In the genomic region with DNA sequence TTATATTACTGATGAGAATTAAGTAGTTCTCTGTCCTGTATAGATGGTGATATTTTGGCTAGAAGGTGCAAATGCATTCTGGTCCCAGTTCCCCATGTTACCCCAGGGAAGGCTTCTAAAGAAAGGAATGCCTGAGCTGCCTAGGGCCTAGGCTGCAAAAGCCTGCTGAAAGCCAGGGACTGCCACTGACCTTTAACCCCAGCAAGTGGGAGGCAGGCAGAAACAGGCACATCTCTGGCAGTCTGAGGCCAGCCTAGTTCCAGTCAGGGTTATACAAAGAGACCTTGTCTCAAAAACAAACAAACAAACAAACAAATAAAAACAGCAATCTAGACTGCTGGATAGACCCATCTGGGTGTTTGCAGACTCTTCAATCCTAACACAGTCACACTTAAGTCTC, we compare ENCODE assay signal across 38 mouse cellular contexts. TPM values are rescaled to one million over a fixed set of nuclear protein-coding genes. Genes with fewer than 3 reads are reported as not detected.
DNase-seq lines count a peak whose midpoint lies in the region; ATAC-seq lines count a peak whose summit lies in the region.
"Had no signal": no experiment of that assay in that cellular context is flagged by ENCODE, and none has a peak within 500 bp of the region (broad histone marks: within the 10 kb centered on the region; RNA-seq: fewer than 3 reads in every experiment).

No protein-coding gene starts in this region.

- H3K27ac ChIP-seq in intestine, embryonic 16.5 days (ENCODE audit: low read length) = peak overlapping the region; percentile 71; the same call in 1 of the 2 replicates
- H3K27ac ChIP-seq in intestine, embryonic 15.5 days = no peak overlapping the region; the same call in 1 of the 2 replicates
- no peak overlapping the region for H3K27ac ChIP-seq in kidney, embryonic 14.5 days (ENCODE audit: low read depth, low read length)
- H3K27ac ChIP-seq in liver, embryonic 13.5 days = peak overlapping the region; percentile 58
- H3K27ac ChIP-seq: embryonic facial prominence, embryonic 13.5 days; forebrain, embryonic 10.5 days; heart, adult 2 months; heart, embryonic 13.5 days; hindbrain, embryonic 14.5 days; limb, embryonic 10.5 days; limb, embryonic 15.5 days; lung, embryonic 15.5 days; stomach, postnatal 0 days had no signal

- H3K4me2 ChIP-seq in intestine, embryonic 16.5 days (ENCODE audit: low read depth, low read length) = no peak overlapping the region
- H3K4me2 ChIP-seq in intestine, embryonic 15.5 days (replicated peaks) = no peak overlapping the region
- H3K4me2 ChIP-seq in kidney, embryonic 14.5 days (replicated peaks; ENCODE audit: low read depth, low read length) = no peak overlapping the region
- no peak overlapping the region for H3K4me2 ChIP-seq in liver, embryonic 13.5 days
- H3K4me2 ChIP-seq: embryonic facial prominence, embryonic 13.5 days; heart, embryonic 13.5 days; hindbrain, embryonic 14.5 days; limb, embryonic 15.5 days; lung, embryonic 15.5 days; midbrain, embryonic 11.5 days had no signal

- no peak overlapping the region for H3K9ac ChIP-seq in intestine, embryonic 16.5 days (ENCODE audit: low read depth, low read length)
- H3K9ac ChIP-seq in intestine, embryonic 15.5 days = no peak overlapping the region
- no peak overlapping the region for H3K9ac ChIP-seq in kidney, embryonic 14.5 days (ENCODE audit: low read depth, low read length)
- no peak overlapping the region for H3K9ac ChIP-seq in liver, embryonic 13.5 days
- H3K9ac ChIP-seq: embryonic facial prominence, embryonic 13.5 days; forebrain, postnatal 0 days; heart, embryonic 13.5 days; hindbrain, embryonic 14.5 days; limb, embryonic 15.5 days; lung, embryonic 15.5 days had no signal

- H3K36me3 ChIP-seq in intestine, embryonic 16.5 days (ENCODE audit: control insufficient read depth, insufficient read depth, low read length) = no peaks in the 10 kb centered on the region
- H3K36me3 ChIP-seq in intestine, embryonic 15.5 days = no peaks in the 10 kb centered on the region
- H3K36me3 ChIP-seq in kidney, embryonic 14.5 days (ENCODE audit: control insufficient read depth, insufficient read depth, low read length) = no peaks in the 10 kb centered on the region
- peaks cover 13% of the 10 kb centered on the region for H3K36me3 ChIP-seq in liver, embryonic 13.5 days
- H3K36me3 ChIP-seq: embryonic facial prominence, embryonic 13.5 days; forebrain, embryonic 10.5 days; heart, embryonic 13.5 days; limb, embryonic 10.5 days; limb, embryonic 15.5 days; lung, embryonic 15.5 days had no signal

- ATAC-seq in intestine, embryonic 16.5 days = no peak
- no peak for ATAC-seq in intestine, embryonic 15.5 days
- no peak for ATAC-seq in kidney, embryonic 14.5 days (ENCODE audit: low FRiP score, low TSS enrichment)
- ATAC-seq in liver, embryonic 13.5 days (ENCODE audit: low read depth) = no peak
- ATAC-seq: forebrain, postnatal 0 days; midbrain, embryonic 16.5 days had no signal

- no peaks in the 10 kb centered on the region for H3K9me3 ChIP-seq in intestine, embryonic 16.5 days (ENCODE audit: control insufficient read depth, low read length)
- H3K9me3 ChIP-seq in intestine, embryonic 15.5 days = no peaks in the 10 kb centered on the region
- H3K9me3 ChIP-seq in kidney, embryonic 14.5 days (ENCODE audit: control insufficient read depth, low read length) = no peaks in the 10 kb centered on the region
- no peaks in the 10 kb centered on the region for H3K9me3 ChIP-seq in liver, embryonic 13.5 days (replicated peaks)
- H3K9me3 ChIP-seq: embryonic facial prominence, embryonic 13.5 days; forebrain, embryonic 10.5 days; heart, embryonic 13.5 days; limb, embryonic 10.5 days; limb, embryonic 15.5 days; lung, embryonic 15.5 days had no signal

- no peaks in the 10 kb centered on the region for H3K27me3 ChIP-seq in intestine, embryonic 16.5 days (replicated peaks; ENCODE audit: control insufficient read depth, insufficient read depth, low read length)
- H3K27me3 ChIP-seq in intestine, embryonic 15.5 days (replicated peaks) = no peaks in the 10 kb centered on the region
- no peaks in the 10 kb centered on the region for H3K27me3 ChIP-seq in kidney, embryonic 14.5 days (ENCODE audit: control insufficient read depth, insufficient read depth, low read length)
- no peaks in the 10 kb centered on the region for H3K27me3 ChIP-seq in liver, embryonic 13.5 days
- H3K27me3 ChIP-seq: CH12.LX; embryonic facial prominence, embryonic 13.5 days; heart, embryonic 13.5 days; limb, embryonic 15.5 days; lung, embryonic 15.5 days had no signal

- DNase-seq in kidney, adult 9 months = peak; percentile 59
- DNase-seq in liver, embryonic 13.5 days = no peak
- DNase-seq in yolk sac, embryonic 10.5 days (ENCODE audit: low spot score) = peak; percentile 67
- no peak for DNase-seq in MN1 (ENCODE audit: low spot score)
- no peak for DNase-seq in adrenal gland, postnatal 4 days (ENCODE audit: low spot score in 2 of 2)
- DNase-seq: adrenal gland, adult 8-10 months; cerebellum, adult 9-10 months; cerebellum, postnatal 36 days; forebrain, postnatal 0 days; heart, adult 2 months; heart, postnatal 10 days; layer of hippocampus, adult 9-11 months; lung, postnatal 36 days; thymus, adult 18-20 months; thymus, postnatal 25 days had no signal

- H3K4me1 ChIP-seq in intestine, embryonic 16.5 days (ENCODE audit: control insufficient read depth, insufficient read depth, low read length) = peaks cover 16% of the 10 kb centered on the region; the same call in 1 of the 2 replicates
- 0 out of 2 replicates have a peak, but pooled peaks cover 2% of the 10 kb centered on the region for H3K4me1 ChIP-seq in intestine, embryonic 15.5 days (replicated peaks)
- H3K4me1 ChIP-seq in kidney, embryonic 14.5 days (ENCODE audit: control insufficient read depth, insufficient read depth, low read length) = 0 out of 2 replicates have a peak, but pooled peaks cover 4% of the 10 kb centered on the region
- peaks cover 63% of the 10 kb centered on the region for H3K4me1 ChIP-seq in liver, embryonic 13.5 days (replicated peaks)
- H3K4me1 ChIP-seq: limb, embryonic 10.5 days; lung, embryonic 15.5 days had no signal

- H3K4me3 ChIP-seq in intestine, embryonic 16.5 days (ENCODE audit: low read length) = no peak overlapping the region
- H3K4me3 ChIP-seq in intestine, embryonic 15.5 days (replicated peaks) = no peak overlapping the region
- H3K4me3 ChIP-seq in kidney, embryonic 14.5 days (ENCODE audit: low read length) = no peak overlapping the region
- no peak overlapping the region for H3K4me3 ChIP-seq in liver, embryonic 13.5 days (replicated peaks)
- H3K4me3 ChIP-seq: embryonic facial prominence, embryonic 13.5 days; forebrain, embryonic 10.5 days; heart, adult 2 months; heart, embryonic 13.5 days; limb, embryonic 10.5 days; limb, embryonic 15.5 days; lung, embryonic 15.5 days had no signal

RNA-seq across cellular contexts. Expression of a gene that starts 6.2 kb away (rescaled TPM):
- 90.2 and 104 TPM in 2 replicates for polyA plus RNA-seq in intestine, embryonic 16.5 days (2015; fragmentation: Nextera tagmentation; extraction: Ambion mirVana)
- 68.1 and 68.6 TPM in 2 replicates for polyA plus RNA-seq in intestine, embryonic 15.5 days (2015; fragmentation: Nextera tagmentation; extraction: Ambion mirVana)
- 13.6 and 24.0 TPM in 2 replicates for polyA plus RNA-seq in kidney, embryonic 14.5 days (2014; fragmentation: Nextera tagmentation; extraction: Ambion mirVana)
- 146 and 178 TPM in 2 replicates for polyA plus RNA-seq in liver, embryonic 13.5 days (2015; fragmentation: Nextera tagmentation; extraction: Ambion mirVana)
- total RNA-seq in adrenal gland, postnatal 4 days (2021) = 10 to 100 TPM; 61.4 to 77.3 TPM

RNA-seq across cellular contexts. Expression of a gene that starts 54.7 kb away (rescaled TPM):
- polyA plus RNA-seq in intestine, embryonic 16.5 days (2015; fragmentation: Nextera tagmentation; extraction: Ambion mirVana) = not detected in 2 replicates
- polyA plus RNA-seq in intestine, embryonic 15.5 days (2015; fragmentation: Nextera tagmentation; extraction: Ambion mirVana) = not detected in 2 replicates
- polyA plus RNA-seq in kidney, embryonic 14.5 days (2014; fragmentation: Nextera tagmentation; extraction: Ambion mirVana) = not detected in 2 replicates
- not detected in 2 replicates for polyA plus RNA-seq in liver, embryonic 13.5 days (2015; fragmentation: Nextera tagmentation; extraction: Ambion mirVana)
- total RNA-seq in adrenal gland, postnatal 4 days (2021) = not detected
- total RNA-seq: adrenal gland, adult 8-10 months; CH12.LX; forebrain, postnatal 0 days; gastrocnemius, adult 8-10 months; gastrocnemius, postnatal 4 days; heart, adult 2 months; heart, postnatal 10 days; hematopoietic stem cell, adult 5-6 weeks; left cerebral cortex, postnatal 10 days; megakaryocyte, adult 5-6 weeks; neutrophil, adult 5-6 weeks had no signal
- polyA plus RNA-seq: C2C12; embryonic facial prominence, embryonic 13.5 days; forebrain, embryonic 10.5 days; forebrain, postnatal 0 days; heart, adult 2 months; heart, embryonic 13.5 days; hindbrain, embryonic 14.5 days; limb, embryonic 10.5 days; limb, embryonic 15.5 days; lung, embryonic 15.5 days; midbrain, embryonic 11.5 days; midbrain, embryonic 16.5 days; neural tube, embryonic 11.5 days; spleen, adult 2 months; stomach, postnatal 0 days had no signal

RNA-seq across cellular contexts. Expression of a gene that starts 54.7 kb away (rescaled TPM):
- 0.07 TPM in 1 of 2 replicates, not detected in the other for polyA plus RNA-seq in intestine, embryonic 16.5 days (2015; fragmentation: Nextera tagmentation; extraction: Ambion mirVana)
- not detected in 2 replicates for polyA plus RNA-seq in intestine, embryonic 15.5 days (2015; fragmentation: Nextera tagmentation; extraction: Ambion mirVana)
- polyA plus RNA-seq in kidney, embryonic 14.5 days (2014; fragmentation: Nextera tagmentation; extraction: Ambion mirVana) = not detected in 2 replicates
- polyA plus RNA-seq in liver, embryonic 13.5 days (2015; fragmentation: Nextera tagmentation; extraction: Ambion mirVana) = 0.06 TPM in 2 replicates
- total RNA-seq in adrenal gland, postnatal 4 days (2021) = under 1 TPM in 1 of 2 experiments, not detected in 1; 0.45 TPM
- total RNA-seq: CH12.LX; forebrain, postnatal 0 days; gastrocnemius, adult 8-10 months; gastrocnemius, postnatal 4 days; heart, adult 2 months; heart, postnatal 10 days; hematopoietic stem cell, adult 5-6 weeks; megakaryocyte, adult 5-6 weeks; neutrophil, adult 5-6 weeks had no signal
- polyA plus RNA-seq: C2C12; embryonic facial prominence, embryonic 13.5 days; forebrain, embryonic 10.5 days; forebrain, postnatal 0 days; heart, adult 2 months; heart, embryonic 13.5 days; hindbrain, embryonic 14.5 days; limb, embryonic 10.5 days; limb, embryonic 15.5 days; lung, embryonic 15.5 days; midbrain, embryonic 11.5 days; midbrain, embryonic 16.5 days; neural tube, embryonic 11.5 days; stomach, postnatal 0 days had no signal

RNA-seq across cellular contexts. Expression of a gene that starts 57.5 kb away (rescaled TPM):
- polyA plus RNA-seq in intestine, embryonic 16.5 days (2015; fragmentation: Nextera tagmentation; extraction: Ambion mirVana) = 0.06 and 0.07 TPM in 2 replicates
- polyA plus RNA-seq in intestine, embryonic 15.5 days (2015; fragmentation: Nextera tagmentation; extraction: Ambion mirVana) = 0.08 TPM in 1 of 2 replicates, not detected in the other
- 0.05 TPM in 1 of 2 replicates, not detected in the other for polyA plus RNA-seq in kidney, embryonic 14.5 days (2014; fragmentation: Nextera tagmentation; extraction: Ambion mirVana)
- not detected in 2 replicates for polyA plus RNA-seq in liver, embryonic 13.5 days (2015; fragmentation: Nextera tagmentation; extraction: Ambion mirVana)
- total RNA-seq in adrenal gland, postnatal 4 days (2021) = under 1 TPM; 0.08 to 0.17 TPM
- total RNA-seq: adrenal gland, adult 8-10 months; CH12.LX; hematopoietic stem cell, adult 5-6 weeks; megakaryocyte, adult 5-6 weeks; neutrophil, adult 5-6 weeks had no signal
- polyA plus RNA-seq: forebrain, embryonic 10.5 days; forebrain, postnatal 0 days; hindbrain, embryonic 14.5 days; limb, embryonic 10.5 days had no signal

RNA-seq across cellular contexts. Expression of a gene that starts 58.0 kb away (rescaled TPM):
- polyA plus RNA-seq in intestine, embryonic 16.5 days (2015; fragmentation: Nextera tagmentation; extraction: Ambion mirVana) = 0.16 and 0.24 TPM in 2 replicates
- 0.14 and 0.25 TPM in 2 replicates for polyA plus RNA-seq in intestine, embryonic 15.5 days (2015; fragmentation: Nextera tagmentation; extraction: Ambion mirVana)
- polyA plus RNA-seq in kidney, embryonic 14.5 days (2014; fragmentation: Nextera tagmentation; extraction: Ambion mirVana) = 0.22 TPM in 1 of 2 replicates, not detected in the other
- not detected in 2 replicates for polyA plus RNA-seq in liver, embryonic 13.5 days (2015; fragmentation: Nextera tagmentation; extraction: Ambion mirVana)
- total RNA-seq in adrenal gland, postnatal 4 days (2021) = under 1 TPM in 1 of 2 experiments, not detected in 1; 0.20 TPM
- total RNA-seq: adrenal gland, adult 8-10 months; CH12.LX; forebrain, postnatal 0 days; gastrocnemius, adult 8-10 months; gastrocnemius, postnatal 4 days; heart, postnatal 10 days; hematopoietic stem cell, adult 5-6 weeks; megakaryocyte, adult 5-6 weeks had no signal
- polyA plus RNA-seq: C2C12; embryonic facial prominence, embryonic 13.5 days; forebrain, embryonic 10.5 days; heart, embryonic 13.5 days; limb, embryonic 10.5 days; lung, embryonic 15.5 days; midbrain, embryonic 11.5 days; spleen, adult 2 months had no signal

Comparison
In these comparisons a context has a peak if more than half of its experiments do, and no peak if none do; other contexts are left out.
1. H3K27ac ChIP-seq: peak in intestine, embryonic 16.5 days (single experiment) and liver, embryonic 13.5 days (single experiment); none in intestine, embryonic 15.5 days (single experiment) and kidney, embryonic 14.5 days (single experiment).
2. DNase-seq: peak in kidney, adult 9 months (single experiment) and yolk sac, embryonic 10.5 days (single experiment); none in liver, embryonic 13.5 days (single experiment), MN1 (single experiment) and adrenal gland, postnatal 4 days (0 of 2).